Mouse (Mus musculus) heart, postnatal 0 days (tissue): ENCODE measurements around the gene Rad18.

ENCODE experiments used
- CTCF ChIP-seq: IDR thresholded peaks from 2 replicates; pipeline ENCODE4 v1.5.1; 2016; ENCODE audit warnings: antibody characterized with exemption, control low read depth, low read depth
- EP300 ChIP-seq: IDR thresholded peaks from 2 replicates; pipeline ENCODE4 v1.6.1; 2016; ENCODE audit warnings: antibody characterized with exemption, low read depth

DNA sequence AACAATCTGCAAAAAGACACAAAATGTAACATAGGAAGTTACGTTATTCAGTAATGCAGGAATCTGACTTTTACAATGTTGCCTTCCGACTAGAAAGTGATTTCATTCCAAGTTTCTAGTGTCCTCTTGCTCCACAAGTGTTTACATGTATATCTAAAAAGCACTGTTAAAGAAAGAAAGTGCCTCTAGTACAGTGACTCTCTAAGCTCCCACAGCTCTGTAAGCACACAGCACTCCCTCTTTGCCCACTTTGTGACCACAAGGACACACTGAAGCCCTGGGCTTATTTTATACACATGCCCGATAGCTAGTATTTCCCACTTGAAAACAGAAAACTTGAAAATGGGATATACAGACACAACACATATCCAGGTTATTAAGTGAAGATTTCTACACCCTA is 8.5 kb downstream of the Rad18 start:
- no peak for TF ChIP-seq CTCF
- TF ChIP-seq EP300 = no peak
